Mouse (Mus musculus) adrenal gland, adult 18-20 months (tissue): ENCODE results near the gene Zranb1. TPM values are rescaled to one million over a fixed set of nuclear protein-coding genes. Genes with fewer than 3 reads are reported as not detected.

Source experiments
- DNase-seq, 2 experiments: peaks; one replicate each; pipeline ENCODE4 v3.0.0; 2021 to 2022; ENCODE audit warnings: low spot score in 2 of 2
- long read RNA-seq, 2 experiments: library from polyadenylated mRNA; stranded (forward); transcript quantifications; one replicate each; pipeline ENCODE4 v2.0.0; 2021
- total RNA-seq, 2 experiments: library from RNA; stranded (reverse); gene quantifications; 1 replicate in 1 of 2; 2 replicates in 1 of 2; pipeline ENCODE4 v1.2.3; 2021

The Zranb1 gene
- total RNA-seq, result 10 to 100 TPM; 25.1 to 28.4 TPM
- long read RNA-seq, experiment 1, full-length matches to known transcripts, result 7 of 21 reads
- long read RNA-seq, experiment 1, partial matches to known transcripts, result 0 of 21 reads
- long read RNA-seq, experiment 1, other reads (novel, unspliced or antisense), result 14 of 21 reads
- long read RNA-seq, experiment 2, full-length matches to known transcripts, result 27 of 73 reads
- long read RNA-seq, experiment 2, partial matches to known transcripts, result 2 of 73 reads
- long read RNA-seq, experiment 2, other reads (novel, unspliced or antisense), result 44 of 73 reads

- DNase-seq, result peak; percentile 97
Observed at GRCm38 (mm10) chr7:132930850-132931559, at the start of gene Zranb1. Gene Zranb1 (plus strand): TSS chr7:132931142.

- no peak for DNase-seq
Observed at GRCm38 (mm10) chr7:132882343-132882742, 48.6 kb upstream of the Zranb1 start.

GRCm38 (mm10) chr7:132884031-132884430 is 46.9 kb upstream of the Zranb1 start:
- DNase-seq, result no peak

GRCm38 (mm10) chr7:132887019-132887804 is 43.7 kb upstream of the Zranb1 start:
- peak in 1 of 2 experiments; percentile 6 for DNase-seq

GRCm38 (mm10) chr7:132888052-132888451 is 42.9 kb upstream of the Zranb1 start:
- DNase-seq, result no peak

- DNase-seq, result no peak
Observed at GRCm38 (mm10) chr7:132888518-132889249, 42.3 kb upstream of the Zranb1 start.

- DNase-seq, result no peak
Observed at GRCm38 (mm10) chr7:132889691-132890090, 41.3 kb upstream of the Zranb1 start.

- no peak for DNase-seq
Observed at GRCm38 (mm10) chr7:132890201-132890600, 40.7 kb upstream of the Zranb1 start.

- DNase-seq, result no peak
Observed at GRCm38 (mm10) chr7:132891561-132892310, 39.2 kb upstream of the Zranb1 start.

GRCm38 (mm10) chr7:132892311-132892661 is 38.7 kb upstream of the Zranb1 start:
- DNase-seq, result no peak

- DNase-seq, result no peak
Observed at GRCm38 (mm10) chr7:132892806-132893205, 38.1 kb upstream of the Zranb1 start.

GRCm38 (mm10) chr7:132893336-132893735 is 37.6 kb upstream of the Zranb1 start:
- DNase-seq, result no peak

GRCm38 (mm10) chr7:132894841-132895555 is 35.9 kb upstream of the Zranb1 start:
- DNase-seq, result peak; percentile 52 to 55

- peak in 1 of 2 experiments; percentile 26 for DNase-seq
Observed at GRCm38 (mm10) chr7:132896206-132896815, 34.6 kb upstream of the Zranb1 start.

- DNase-seq, result no peak
Observed at GRCm38 (mm10) chr7:132897258-132897657, 33.7 kb upstream of the Zranb1 start.

GRCm38 (mm10) chr7:132898234-132898633 is 32.7 kb upstream of the Zranb1 start:
- no peak for DNase-seq

- DNase-seq, result no peak
Observed at GRCm38 (mm10) chr7:132900826-132901531, 30.0 kb upstream of the Zranb1 start.

GRCm38 (mm10) chr7:132903796-132904195 is 27.1 kb upstream of the Zranb1 start:
- DNase-seq, result no peak

GRCm38 (mm10) chr7:132921971-132922370 is 9.0 kb upstream of the Zranb1 start:
- no peak for DNase-seq
